Mouse (Mus musculus) urinary bladder, postnatal 10 days (tissue): ENCODE data around the gene Bclaf1.

Experiments used
- DNase-seq: peaks from one replicate; pipeline ENCODE4 v3.0.0; 2022; ENCODE audit warnings: low spot score

The Bclaf1 gene

GRCm38 (mm10) chr10:20317466-20317865, 5.2 kb downstream of the Bclaf1 start:
- no peak for DNase-seq

- DNase-seq = no peak
Measured at GRCm38 (mm10) chr10:20326226-20326625, 14.0 kb downstream of the Bclaf1 start.

- DNase-seq = no peak
Measured at GRCm38 (mm10) chr10:20331262-20331661, 19.0 kb downstream of the Bclaf1 start.

GRCm38 (mm10) chr10:20337872-20338271, 25.6 kb downstream of the Bclaf1 start:
- DNase-seq = no peak

- no peak for DNase-seq
Measured at GRCm38 (mm10) chr10:20345736-20346135, 33.5 kb downstream of the Bclaf1 start.

GRCm38 (mm10) chr10:20347285-20348214, 35.3 kb downstream of the Bclaf1 start, which contains the start of gene Mtfr2:
Gene Mtfr2 (plus strand): TSS chr10:20347770.
- DNase-seq = peak; percentile 78

GRCm38 (mm10) chr10:20348894-20349293, 36.6 kb downstream of the Bclaf1 start:
- DNase-seq = no peak

GRCm38 (mm10) chr10:20361542-20362449, 49.5 kb downstream of the Bclaf1 start:
- no peak for DNase-seq

GRCm38 (mm10) chr10:20362450-20363118, 50.3 kb downstream of the Bclaf1 start:
- DNase-seq = no peak

GRCm38 (mm10) chr10:20372046-20372445, 59.8 kb downstream of the Bclaf1 start:
- DNase-seq = no peak

- DNase-seq = no peak
Measured at GRCm38 (mm10) chr10:20377621-20378020, 65.4 kb downstream of the Bclaf1 start.

GRCm38 (mm10) chr10:20379071-20379735, 66.9 kb downstream of the Bclaf1 start:
- DNase-seq = no peak

GRCm38 (mm10) chr10:20380798-20381197, 68.5 kb downstream of the Bclaf1 start:
- DNase-seq = no peak

GRCm38 (mm10) chr10:20381352-20381751, 69.1 kb downstream of the Bclaf1 start:
- no peak for DNase-seq

- DNase-seq = no peak
Measured at GRCm38 (mm10) chr10:20382807-20383419, 70.6 kb downstream of the Bclaf1 start.

- no peak for DNase-seq
Measured at GRCm38 (mm10) chr10:20390568-20390967, 78.3 kb downstream of the Bclaf1 start.
